Comparison of ENCODE assay signal across 12 mouse cellular contexts in genomic region chr1:80710097-80710541, GRCm38 (mm10). TPM values are rescaled to one million over a fixed set of nuclear protein-coding genes. Genes with fewer than 3 reads are reported as not detected.
DNase-seq lines count a peak whose midpoint lies in the region; ATAC-seq and TF ChIP-seq lines count a peak whose summit lies in the region.
"Had no signal": no experiment of that assay in that cellular context is flagged by ENCODE, and none has a peak within 500 bp of the region (broad histone marks: within the 10 kb centered on the region; RNA-seq: fewer than 3 reads in every experiment).

No protein-coding gene starts in this region.

- H3K9me3 ChIP-seq in forebrain, postnatal 0 days (ENCODE audit: low read length): no peaks in the 10 kb centered on the region
- H3K9me3 ChIP-seq in forebrain, embryonic 11.5 days (ENCODE audit: control insufficient read depth, low read length): no peaks in the 10 kb centered on the region
- H3K9me3 ChIP-seq in embryonic facial prominence, embryonic 15.5 days (replicated peaks): no peaks in the 10 kb centered on the region
- H3K9me3 ChIP-seq: midbrain, embryonic 15.5 days had no signal

- no peak overlapping the region for H3K27ac ChIP-seq in forebrain, postnatal 0 days (ENCODE audit: low read depth, low read length)
- no peak overlapping the region for H3K27ac ChIP-seq in forebrain, embryonic 11.5 days (ENCODE audit: low read depth, low read length)
- peak overlapping the region; percentile 5; the same call in 1 of the 2 replicates for H3K27ac ChIP-seq in layer of hippocampus, adult 2 months
- H3K27ac ChIP-seq in embryonic facial prominence, embryonic 15.5 days (replicated peaks): peak overlapping the region; percentile 75
- H3K27ac ChIP-seq: midbrain, embryonic 15.5 days had no signal

- 0 out of 2 replicates have a peak, but pooled peaks cover 6% of the 10 kb centered on the region for H3K4me1 ChIP-seq in forebrain, postnatal 0 days (ENCODE audit: insufficient read depth)
- no peaks in the 10 kb centered on the region for H3K4me1 ChIP-seq in forebrain, embryonic 11.5 days (replicated peaks; ENCODE audit: control insufficient read depth, insufficient read depth, low read length)
- peaks cover 27% of the 10 kb centered on the region for H3K4me1 ChIP-seq in embryonic facial prominence, embryonic 15.5 days

- H3K36me3 ChIP-seq in forebrain, postnatal 0 days (ENCODE audit: insufficient read depth): no peaks in the 10 kb centered on the region
- H3K36me3 ChIP-seq in forebrain, embryonic 11.5 days (ENCODE audit: control insufficient read depth, insufficient read depth, low read length): no peaks in the 10 kb centered on the region
- H3K36me3 ChIP-seq in embryonic facial prominence, embryonic 15.5 days: no peaks in the 10 kb centered on the region
- H3K36me3 ChIP-seq: midbrain, embryonic 15.5 days had no signal

- H3K4me3 ChIP-seq in forebrain, postnatal 0 days (ENCODE audit: low read depth, low read length): no peak overlapping the region
- H3K4me3 ChIP-seq in forebrain, embryonic 11.5 days (ENCODE audit: low read depth, low read length): no peak overlapping the region
- no peak overlapping the region; the same call in 1 of the 2 replicates for H3K4me3 ChIP-seq in layer of hippocampus, adult 2 months
- 0 out of 2 replicates have a peak overlapping the region, but pooled peaks have one; percentile 12 for H3K4me3 ChIP-seq in embryonic facial prominence, embryonic 15.5 days (replicated peaks)
- H3K4me3 ChIP-seq: midbrain, embryonic 15.5 days had no signal

- peak; percentile 48; the same call in 1 of the 2 replicates for ATAC-seq in forebrain, postnatal 0 days
- no peak for ATAC-seq in forebrain, embryonic 11.5 days (replicated peaks; ENCODE audit: low FRiP score)
- peak; percentile 43; the same call in 1 of the 2 replicates for ATAC-seq in embryonic facial prominence, embryonic 15.5 days (ENCODE audit: insufficient number of reproducible peaks, low FRiP score, low TSS enrichment, low read depth)
- ATAC-seq: liver, postnatal 0 days; midbrain, embryonic 15.5 days had no signal

- no peak for DNase-seq in forebrain, postnatal 0 days
- no peak for DNase-seq in forebrain, embryonic 11.5 days (ENCODE audit: low spot score)
- DNase-seq in layer of hippocampus, adult 2 months (ENCODE audit: low spot score in 2 of 2): no peak
- no peak for DNase-seq in layer of hippocampus, postnatal 36 days
- peak; percentile 41 for DNase-seq in lung, postnatal 10 days
- DNase-seq in adrenal gland, postnatal 25 days: no peak
- no peak for DNase-seq in gastrocnemius, postnatal 36 days
- DNase-seq: kidney, adult 9 months; liver, postnatal 0 days; thymus, adult 18-20 months had no signal

- H3K4me2 ChIP-seq in forebrain, postnatal 0 days (ENCODE audit: low read depth): no peak overlapping the region; the same call in 1 of the 2 replicates
- H3K4me2 ChIP-seq in forebrain, embryonic 11.5 days (ENCODE audit: low read depth, low read length, severe bottlenecking): no peak overlapping the region
- H3K4me2 ChIP-seq in embryonic facial prominence, embryonic 15.5 days (replicated peaks): peak overlapping the region; percentile 43; the same call in 1 of the 2 replicates
- H3K4me2 ChIP-seq: midbrain, embryonic 15.5 days had no signal

- H3K27me3 ChIP-seq in forebrain, postnatal 0 days (ENCODE audit: insufficient read depth, low read length): peaks cover 5% of the 10 kb centered on the region; the same call in 1 of the 2 replicates
- no peaks in the 10 kb centered on the region for H3K27me3 ChIP-seq in forebrain, embryonic 11.5 days (ENCODE audit: control insufficient read depth, insufficient read depth, low read length)
- H3K27me3 ChIP-seq in embryonic facial prominence, embryonic 15.5 days: no peaks in the 10 kb centered on the region
- H3K27me3 ChIP-seq: midbrain, embryonic 15.5 days had no signal

- intact Hi-C loops in gastrocnemius, postnatal 36 days (cut with DNase I): no loop called here

- WGBS in forebrain, postnatal 0 days: 49% methylated on average over 5 of the region's 5 CpGs
- WGBS in forebrain, embryonic 11.5 days: 75% methylated on average over 5 of the region's 5 CpGs
- 44% methylated on average over 5 of the region's 5 CpGs for WGBS in embryonic facial prominence, embryonic 15.5 days

- H3K9ac ChIP-seq in forebrain, postnatal 0 days: no peak overlapping the region
- no peak overlapping the region for H3K9ac ChIP-seq in forebrain, embryonic 11.5 days (ENCODE audit: low read length)
- no peak overlapping the region for H3K9ac ChIP-seq in embryonic facial prominence, embryonic 15.5 days
- H3K9ac ChIP-seq: liver, postnatal 0 days; midbrain, embryonic 15.5 days had no signal

- no peak for TF ChIP-seq CTCF in forebrain, postnatal 0 days (IDR thresholded peaks at IDR 0.05; ENCODE audit: low read depth)
- 0 out of 2 replicates have a peak, but pooled peaks have one; percentile 4 for TF ChIP-seq CTCF in layer of hippocampus, adult 2 months (conservative IDR thresholded peaks at IDR 0.05)

RNA-seq across cellular contexts. Expression of gene Dock10, which starts 48.2 kb away (rescaled TPM):
- 11.8 and 14.0 TPM in 2 replicates for total RNA-seq in forebrain, postnatal 0 days (2014; rRNA removed)
- polyA plus RNA-seq in forebrain, postnatal 0 days (2015; fragmentation: Nextera tagmentation; extraction: Ambion mirVana): 0.99 and 2.3 TPM in 2 replicates
- 2.7 and 3.3 TPM in 2 replicates for polyA plus RNA-seq in forebrain, embryonic 11.5 days (2014; fragmentation: Nextera tagmentation; extraction: Ambion mirVana)
- 100 to 1,000 TPM in 1 of 2 experiments, 10 to 100 TPM in 1; 98.7 to 103 TPM for total RNA-seq in layer of hippocampus, adult 2 months (2021)
- total RNA-seq in layer of hippocampus, postnatal 36 days (2021): 100 to 1,000 TPM in 1 of 2 experiments, 10 to 100 TPM in 1; 86.0 to 111 TPM
- 6.3 and 7.1 TPM in 2 replicates for polyA plus RNA-seq in embryonic facial prominence, embryonic 15.5 days (2015; fragmentation: Nextera tagmentation; extraction: Ambion mirVana)
- total RNA-seq in adrenal gland, postnatal 25 days (2021): 18.1 and 22.2 TPM in 2 replicates
- 1 to 10 TPM; 2.7 to 3.5 TPM for total RNA-seq in gastrocnemius, postnatal 36 days (2021)

Comparison
In these comparisons a context has a peak if more than half of its experiments do, and no peak if none do; other contexts are left out.
1. H3K27ac ChIP-seq: peak in layer of hippocampus, adult 2 months (single experiment) and embryonic facial prominence, embryonic 15.5 days (single experiment); none in forebrain, postnatal 0 days (single experiment) and forebrain, embryonic 11.5 days (single experiment).